Mouse (Mus musculus) embryo, embryonic 11 days (tissue): ENCODE measurements around the gene Nprl3.
A peak's percentile ranks its signal among the peaks of the same experiment; 100 is the strongest.
"Not testable (repeated sequence)": the region's sequence is repeated elsewhere in the genome, so short reads cannot be mapped to it uniquely, and the experiment has no call there.

ENCODE experiments used
- DNase-seq: peaks from one replicate; pipeline ENCODE4 v3.0.0-alpha.2; 2015

Gene Nprl3

GRCm38 (mm10) chr11:32283091-32283777 lies 15.7 kb upstream of the Nprl3 start, which contains the start of gene Hba-a1:
TSS of gene Hba-a1 (plus strand) at chr11:32283511.
- not testable (repeated sequence) for DNase-seq

- DNase-seq, result no peak
These were observed 14.1 kb upstream of the Nprl3 start for GRCm38 (mm10) chr11:32281416-32282144.

- no peak for DNase-seq
These were observed 13.1 kb upstream of the Nprl3 start for GRCm38 (mm10) chr11:32280646-32281045.

GRCm38 (mm10) chr11:32278458-32278957 lies 11.0 kb upstream of the Nprl3 start:
- DNase-seq, result no peak

GRCm38 (mm10) chr11:32277736-32278457 lies 10.4 kb upstream of the Nprl3 start:
- DNase-seq, result no peak

- no peak for DNase-seq
These were observed 8.8 kb upstream of the Nprl3 start, which contains the start of gene Hba-x for GRCm38 (mm10) chr11:32276347-32276746. TSS of gene Hba-x (plus strand) at chr11:32276400.

- DNase-seq, result no peak
These were observed 3.7 kb upstream of the Nprl3 start for GRCm38 (mm10) chr11:32271178-32271577.

- DNase-seq, result no peak
These were observed 1.4 kb upstream of the Nprl3 start for GRCm38 (mm10) chr11:32268952-32269351.

- DNase-seq, result peak; percentile 27
These were observed 457 bp upstream of the Nprl3 start for GRCm38 (mm10) chr11:32267964-32268363.

GRCm38 (mm10) chr11:32266776-32267175 lies 731 bp downstream of the Nprl3 start:
- no peak for DNase-seq

- DNase-seq, result no peak
These were observed 1.3 kb downstream of the Nprl3 start for GRCm38 (mm10) chr11:32266194-32266593.

GRCm38 (mm10) chr11:32265117-32265738 lies 2.3 kb downstream of the Nprl3 start:
- DNase-seq, result no peak

GRCm38 (mm10) chr11:32262674-32263415 lies 4.7 kb downstream of the Nprl3 start:
- peak; percentile 56 for DNase-seq

- no peak for DNase-seq
These were observed 10.9 kb downstream of the Nprl3 start for GRCm38 (mm10) chr11:32256566-32256965.

- no peak for DNase-seq
These were observed 11.4 kb downstream of the Nprl3 start for GRCm38 (mm10) chr11:32256146-32256545.

GRCm38 (mm10) chr11:32253121-32253520 lies 14.4 kb downstream of the Nprl3 start:
- DNase-seq, result no peak

- no peak for DNase-seq
These were observed 16.4 kb downstream of the Nprl3 start for GRCm38 (mm10) chr11:32250880-32251763.

GRCm38 (mm10) chr11:32248350-32248749 lies 19.2 kb downstream of the Nprl3 start:
- no peak for DNase-seq

- no peak for DNase-seq
These were observed 20.4 kb downstream of the Nprl3 start for GRCm38 (mm10) chr11:32247068-32247467.

- DNase-seq, result no peak
These were observed 21.9 kb downstream of the Nprl3 start for GRCm38 (mm10) chr11:32245614-32246013.

GRCm38 (mm10) chr11:32244617-32245016 lies 22.9 kb downstream of the Nprl3 start:
- DNase-seq, result no peak
